8 mouse cellular contexts compared by ENCODE assay signal in the genomic region with DNA sequence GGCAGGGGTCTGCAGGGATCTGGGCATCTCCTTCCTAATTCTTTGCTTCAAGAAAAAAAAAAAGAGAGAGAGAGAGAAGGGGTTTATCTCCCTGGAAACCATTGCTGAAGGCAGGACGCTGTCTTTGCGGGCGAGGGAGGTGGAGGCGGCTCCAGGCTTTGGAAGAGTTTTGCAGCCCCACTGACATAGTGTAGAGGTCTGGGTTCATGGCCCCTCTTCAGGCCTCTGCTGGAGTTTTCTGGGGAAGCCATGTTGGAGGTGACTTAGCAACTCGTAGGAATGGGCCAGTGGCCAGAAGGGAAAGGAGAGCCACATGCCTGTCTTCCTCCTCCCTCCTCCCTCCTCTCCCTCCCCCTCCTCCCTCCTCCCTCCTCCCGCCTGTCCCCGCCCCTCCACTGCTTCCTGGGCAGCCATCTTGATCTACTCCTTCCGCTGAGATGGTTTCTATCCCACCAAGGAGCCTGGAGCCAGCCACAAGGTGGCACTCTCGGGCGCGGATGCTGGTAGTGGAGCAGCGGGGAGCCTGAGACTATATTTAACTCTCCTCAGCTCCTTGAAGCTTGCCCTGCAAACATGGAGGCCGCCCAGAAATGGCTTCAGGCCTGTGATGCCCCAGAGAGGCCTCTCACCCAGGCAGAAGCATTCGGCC. TPM values are rescaled to one million over a fixed set of nuclear protein-coding genes. Genes with fewer than 3 reads are reported as not detected.
DNase-seq lines count a peak whose midpoint lies in the region; ATAC-seq and TF ChIP-seq lines count a peak whose summit lies in the region.

No protein-coding gene starts in this region.

- no peaks in the 10 kb centered on the region for H3K9me3 ChIP-seq in forebrain, embryonic 11.5 days (ENCODE audit: control insufficient read depth, low read length)
- no peaks in the 10 kb centered on the region for H3K9me3 ChIP-seq in heart, embryonic 16.5 days (replicated peaks; ENCODE audit: control insufficient read depth, low read length)
- H3K9me3 ChIP-seq in liver, embryonic 13.5 days (replicated peaks) = no peaks in the 10 kb centered on the region
- no peaks in the 10 kb centered on the region for H3K9me3 ChIP-seq in neural tube, embryonic 12.5 days
- H3K9me3 ChIP-seq in stomach, postnatal 0 days (ENCODE audit: control insufficient read depth, low read length) = no peaks in the 10 kb centered on the region

- no peak overlapping the region for H3K4me2 ChIP-seq in forebrain, embryonic 11.5 days (ENCODE audit: low read depth, low read length, severe bottlenecking)
- no peak overlapping the region; the same call in 1 of the 2 replicates for H3K4me2 ChIP-seq in heart, embryonic 16.5 days (ENCODE audit: low read depth, low read length)
- H3K4me2 ChIP-seq in liver, embryonic 13.5 days = no peak overlapping the region
- no peak overlapping the region for H3K4me2 ChIP-seq in neural tube, embryonic 12.5 days (replicated peaks)
- H3K4me2 ChIP-seq in stomach, postnatal 0 days (replicated peaks; ENCODE audit: low read depth) = no peak overlapping the region

- ATAC-seq in forebrain, embryonic 11.5 days (replicated peaks; ENCODE audit: low FRiP score) = peak; percentile 82
- peak; percentile 87 for ATAC-seq in heart, embryonic 16.5 days (replicated peaks; ENCODE audit: extremely low read depth, insufficient read depth, low FRiP score)
- peak; percentile 81 for ATAC-seq in liver, embryonic 13.5 days (ENCODE audit: low read depth)
- peak; percentile 82 for ATAC-seq in neural tube, embryonic 12.5 days (ENCODE audit: low FRiP score, low read depth)
- ATAC-seq in stomach, postnatal 0 days (ENCODE audit: low FRiP score, low TSS enrichment) = peak; percentile 90

- no peak for TF ChIP-seq EP300 in stomach, postnatal 0 days (optimal IDR thresholded peaks at IDR 0.05)

- no peak overlapping the region for H3K27ac ChIP-seq in forebrain, embryonic 11.5 days (ENCODE audit: low read depth, low read length)
- peak overlapping the region; percentile 56 for H3K27ac ChIP-seq in heart, embryonic 16.5 days (ENCODE audit: low read length)
- H3K27ac ChIP-seq in liver, embryonic 13.5 days = no peak overlapping the region
- H3K27ac ChIP-seq in neural tube, embryonic 12.5 days = no peak overlapping the region
- H3K27ac ChIP-seq in stomach, postnatal 0 days (replicated peaks) = peak overlapping the region; percentile 35; the same call in 1 of the 2 replicates

- H3K27me3 ChIP-seq in forebrain, embryonic 11.5 days (ENCODE audit: control insufficient read depth, insufficient read depth, low read length) = no peaks in the 10 kb centered on the region
- H3K27me3 ChIP-seq in heart, embryonic 16.5 days (ENCODE audit: control insufficient read depth, insufficient read depth, low read length) = no peaks in the 10 kb centered on the region
- 0 out of 2 replicates have a peak, but pooled peaks cover 4% of the 10 kb centered on the region for H3K27me3 ChIP-seq in liver, embryonic 13.5 days
- H3K27me3 ChIP-seq in neural tube, embryonic 12.5 days (replicated peaks) = no peaks in the 10 kb centered on the region
- H3K27me3 ChIP-seq in stomach, postnatal 0 days (ENCODE audit: control insufficient read depth, insufficient read depth, low read length) = no peaks in the 10 kb centered on the region

- 0 out of 2 replicates have a peak, but pooled peaks cover 5% of the 10 kb centered on the region for H3K4me1 ChIP-seq in forebrain, embryonic 11.5 days (replicated peaks; ENCODE audit: control insufficient read depth, insufficient read depth, low read length)
- peaks cover 28% of the 10 kb centered on the region for H3K4me1 ChIP-seq in heart, embryonic 16.5 days (ENCODE audit: control insufficient read depth, insufficient read depth, low read length)
- H3K4me1 ChIP-seq in liver, embryonic 13.5 days (replicated peaks) = peaks cover 17% of the 10 kb centered on the region
- H3K4me1 ChIP-seq in neural tube, embryonic 12.5 days = peaks cover 12% of the 10 kb centered on the region
- no peaks in the 10 kb centered on the region for H3K4me1 ChIP-seq in stomach, postnatal 0 days (replicated peaks; ENCODE audit: control insufficient read depth, insufficient read depth)

- H3K4me3 ChIP-seq in forebrain, embryonic 11.5 days (ENCODE audit: low read depth, low read length) = no peak overlapping the region
- no peak overlapping the region for H3K4me3 ChIP-seq in heart, embryonic 16.5 days (ENCODE audit: low read length)
- H3K4me3 ChIP-seq in liver, embryonic 13.5 days (replicated peaks) = no peak overlapping the region
- no peak overlapping the region for H3K4me3 ChIP-seq in neural tube, embryonic 12.5 days
- H3K4me3 ChIP-seq in stomach, postnatal 0 days (ENCODE audit: low read depth, low read length) = no peak overlapping the region

- no peaks in the 10 kb centered on the region for H3K36me3 ChIP-seq in forebrain, embryonic 11.5 days (ENCODE audit: control insufficient read depth, insufficient read depth, low read length)
- H3K36me3 ChIP-seq in heart, embryonic 16.5 days (ENCODE audit: control insufficient read depth, insufficient read depth) = no peaks in the 10 kb centered on the region
- H3K36me3 ChIP-seq in liver, embryonic 13.5 days = no peaks in the 10 kb centered on the region
- H3K36me3 ChIP-seq in neural tube, embryonic 12.5 days = no peaks in the 10 kb centered on the region
- H3K36me3 ChIP-seq in stomach, postnatal 0 days (ENCODE audit: control insufficient read depth, insufficient read depth, low read length) = no peaks in the 10 kb centered on the region

- H3K9ac ChIP-seq in forebrain, embryonic 11.5 days (ENCODE audit: low read length) = no peak overlapping the region
- H3K9ac ChIP-seq in heart, embryonic 16.5 days (ENCODE audit: low read length) = peak overlapping the region; percentile 45; the same call in 1 of the 2 replicates
- no peak overlapping the region for H3K9ac ChIP-seq in liver, embryonic 13.5 days
- H3K9ac ChIP-seq in neural tube, embryonic 12.5 days = no peak overlapping the region
- no peak overlapping the region for H3K9ac ChIP-seq in stomach, postnatal 0 days (ENCODE audit: low read length)

- TF ChIP-seq CTCF in stomach, postnatal 0 days (IDR thresholded peaks at IDR 0.05; ENCODE audit: low read depth) = peak; percentile 88

- peak; percentile 85 for DNase-seq in CD4-positive, CD25-positive, alpha-beta regulatory T cell, adult 2 months (ENCODE audit: low read depth, low spot score)
- peak; percentile 83 for DNase-seq in c-Kit-positive CD71-negative TER-119-negative erythroid progenitor cells, embryonic 14.5 days (ENCODE audit: low read depth)
- peak; percentile 95 for DNase-seq in forebrain, embryonic 11.5 days (ENCODE audit: low spot score)
- peak; percentile 93 to 94 for DNase-seq in kidney, postnatal 25 days
- peak; percentile 79 for DNase-seq in liver, embryonic 13.5 days
- DNase-seq in stomach, postnatal 0 days (ENCODE audit: low spot score) = peak; percentile 95

- WGBS in forebrain, embryonic 11.5 days = 19% methylated on average over 12 of the region's 14 CpGs
- WGBS in heart, embryonic 16.5 days = 27% methylated on average over 12 of the region's 14 CpGs
- 33% methylated on average over 12 of the region's 14 CpGs for WGBS in liver, embryonic 13.5 days (ENCODE audit: insufficient replicate concordance)
- 37% methylated on average over 12 of the region's 14 CpGs for WGBS in neural tube, embryonic 12.5 days
- WGBS in stomach, postnatal 0 days = 24% methylated on average over 12 of the region's 14 CpGs

RNA-seq across cellular contexts. Expression of gene Pard6b, which starts 47.5 kb away (rescaled TPM):
- polyA plus RNA-seq in forebrain, embryonic 11.5 days (2014; fragmentation: Nextera tagmentation; extraction: Ambion mirVana) = 12.4 and 13.7 TPM in 2 replicates
- 5.4 and 6.7 TPM in 2 replicates for polyA plus RNA-seq in heart, embryonic 16.5 days (2015; fragmentation: Nextera tagmentation; extraction: Ambion mirVana)
- polyA plus RNA-seq in liver, embryonic 13.5 days (2015; fragmentation: Nextera tagmentation; extraction: Ambion mirVana) = 2.2 and 2.9 TPM in 2 replicates
- polyA plus RNA-seq in neural tube, embryonic 12.5 days (2016; fragmentation: Nextera tagmentation; extraction: Ambion mirVana) = 9.3 and 10.1 TPM in 2 replicates
- polyA plus RNA-seq in stomach, postnatal 0 days (2015; fragmentation: Nextera tagmentation; extraction: Ambion mirVana) = 11.8 and 12.3 TPM in 2 replicates

Comparison
In these comparisons a context has a peak if more than half of its experiments do, and no peak if none do; other contexts are left out.
1. H3K27ac ChIP-seq: peak in heart, embryonic 16.5 days (single experiment) and stomach, postnatal 0 days (single experiment); none in forebrain, embryonic 11.5 days (single experiment), liver, embryonic 13.5 days (single experiment) and neural tube, embryonic 12.5 days (single experiment).
2. Peak in every context shown above with its lines, with median percentiles within 50 percentile points of each other: DNase-seq and ATAC-seq.